Mouse (Mus musculus) erythroblast, embryonic 14.5 days (primary cell): ENCODE results near the gene Fcgr2b.

ENCODE experiments used
- GATA1 ChIP-seq: IDR thresholded peaks from 2 replicates; pipeline ENCODE4 v1.6.1; 2012; ENCODE audit warnings: low read length, inconsistent platforms, mixed read lengths
- TAL1 ChIP-seq: IDR thresholded peaks from 3 replicates; pipeline ENCODE4 v1.6.1; 2012; ENCODE audit warnings: low read length, inconsistent platforms, mixed read lengths

DNA sequence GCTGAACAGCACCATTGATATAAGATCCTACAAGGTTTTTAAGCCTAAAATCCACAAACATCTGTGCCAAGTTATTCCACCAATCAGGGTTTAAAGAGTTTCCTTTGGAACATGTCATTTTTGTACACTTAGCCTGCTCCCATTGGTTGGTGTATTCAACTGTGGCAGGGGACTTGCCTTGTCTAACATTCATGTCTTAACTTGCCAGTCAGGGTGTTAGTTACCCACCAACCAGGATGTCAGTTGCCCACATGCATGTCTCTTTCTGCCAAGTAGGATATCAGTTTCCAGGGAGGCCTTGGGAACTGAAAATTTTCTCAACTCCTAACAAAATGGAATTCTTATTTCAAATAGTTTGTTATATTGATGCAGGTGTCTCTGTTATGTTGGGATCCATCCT, 29.2 kb upstream of the Fcgr2b start:
- TF ChIP-seq GATA1 (no peak), TAL1 (no peak)
